Mouse (Mus musculus): Measurements from ENCODE around the gene Fchsd2.
A peak's percentile ranks its signal among the peaks of the same experiment; 100 is the strongest.

Fchsd2 gene

DNA sequence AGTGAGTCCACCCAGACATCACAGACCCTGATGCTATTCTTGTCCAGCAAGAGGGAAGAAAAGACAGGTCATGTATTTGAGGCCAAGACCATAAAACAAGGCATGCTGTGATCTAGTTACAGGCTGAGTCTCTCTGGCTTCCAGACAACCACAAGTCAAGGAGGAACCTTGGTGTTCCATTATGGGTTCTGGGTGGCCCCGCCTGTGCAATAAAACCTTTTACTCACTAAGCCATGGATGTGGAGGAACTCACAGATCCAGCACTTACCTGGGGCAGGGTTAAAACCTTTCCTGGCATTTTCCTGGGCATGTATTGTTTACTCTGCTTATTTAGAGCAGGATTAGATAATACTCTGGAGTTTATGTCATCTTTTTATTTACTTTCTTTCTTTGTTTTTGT lies 191.8 kb downstream of the Fchsd2 start:
- peak; percentile 8 for DNase-seq (ENCODE audit: extremely low spot score, low spot score)

DNA sequence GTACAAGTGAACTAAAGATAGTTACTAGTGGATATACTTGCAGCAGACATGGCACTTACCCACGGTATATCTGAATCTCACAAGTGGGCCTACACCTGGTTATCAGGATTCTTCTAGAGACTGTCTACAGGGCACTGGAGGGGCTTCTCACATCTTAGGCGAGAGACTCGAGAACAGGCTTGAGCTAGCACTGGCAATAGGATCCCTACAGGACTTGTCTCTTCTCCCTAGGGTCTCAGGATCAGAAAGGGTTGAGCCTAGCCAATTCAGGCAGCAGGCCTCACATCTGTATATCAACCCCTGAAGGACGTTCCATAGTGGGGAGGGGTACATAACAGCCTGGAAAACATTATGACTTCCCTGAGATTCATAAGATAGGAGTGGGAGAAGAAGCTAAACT lies 194.2 kb downstream of the Fchsd2 start:
- DNase-seq (ENCODE audit: extremely low spot score, low spot score), result peak; percentile 6

DNA sequence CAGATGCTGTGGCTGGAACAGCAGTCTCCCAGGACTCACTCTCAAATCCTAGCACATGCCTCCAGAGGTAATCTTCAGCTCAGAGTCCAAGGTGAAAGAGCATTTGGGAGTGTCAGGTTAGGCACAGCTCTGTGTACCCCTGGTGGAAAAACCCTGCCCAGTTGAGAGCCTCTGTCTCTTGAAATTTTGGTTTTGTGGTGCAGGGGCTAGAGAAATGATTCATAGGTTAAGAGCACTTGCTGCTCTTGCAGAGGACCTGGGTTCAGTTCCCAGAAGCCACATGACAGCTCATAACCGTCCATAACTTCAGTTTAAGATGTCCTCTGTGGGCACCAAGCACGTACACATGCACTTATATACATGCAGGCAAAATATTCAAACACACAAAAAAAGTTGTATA lies 195.2 kb downstream of the Fchsd2 start:
- no peak for DNase-seq (ENCODE audit: extremely low spot score, low spot score)

DNA sequence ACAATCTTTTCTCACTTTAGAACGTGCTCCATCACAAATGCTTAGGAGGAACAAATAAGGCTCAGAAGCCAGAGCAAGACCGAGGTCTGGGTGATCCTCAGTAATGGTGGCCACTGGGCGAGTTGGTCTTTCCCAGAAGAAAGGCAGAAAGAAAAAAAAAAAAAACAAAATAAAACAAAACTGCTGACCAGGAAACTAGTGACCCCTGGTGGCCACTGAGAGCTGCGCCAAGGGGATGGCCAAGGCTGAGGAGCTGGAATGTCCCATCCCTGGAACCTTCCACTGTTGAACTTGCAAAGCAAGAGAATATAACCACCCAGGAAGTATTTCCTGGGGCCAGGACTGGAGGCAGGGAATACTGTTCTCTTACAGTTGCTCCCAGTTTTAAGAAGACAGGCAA lies 195.8 kb downstream of the Fchsd2 start:
- DNase-seq (ENCODE audit: extremely low spot score, low spot score), result peak; percentile 56

DNA sequence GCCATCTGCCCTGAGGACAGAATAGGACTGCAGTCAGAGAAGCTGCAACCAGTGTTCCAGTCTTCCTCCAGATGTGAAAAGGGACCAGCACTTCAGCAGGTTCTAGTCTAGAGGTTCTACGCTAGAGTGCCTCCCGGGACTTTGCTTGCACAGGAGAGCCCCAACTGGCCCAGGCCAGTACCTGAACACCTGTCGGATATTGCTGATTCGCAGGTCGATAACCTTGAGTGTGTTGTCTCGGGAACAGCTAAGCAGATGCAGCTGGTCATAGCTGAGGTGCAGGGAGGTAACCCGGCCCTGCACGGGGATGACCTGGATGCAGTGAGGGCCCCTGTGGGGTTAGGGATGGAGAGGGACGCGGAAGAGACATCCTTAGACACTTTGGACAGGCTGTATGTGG lies 197.7 kb downstream of the Fchsd2 start:
- DNase-seq (ENCODE audit: extremely low spot score, low spot score), result no peak

DNA sequence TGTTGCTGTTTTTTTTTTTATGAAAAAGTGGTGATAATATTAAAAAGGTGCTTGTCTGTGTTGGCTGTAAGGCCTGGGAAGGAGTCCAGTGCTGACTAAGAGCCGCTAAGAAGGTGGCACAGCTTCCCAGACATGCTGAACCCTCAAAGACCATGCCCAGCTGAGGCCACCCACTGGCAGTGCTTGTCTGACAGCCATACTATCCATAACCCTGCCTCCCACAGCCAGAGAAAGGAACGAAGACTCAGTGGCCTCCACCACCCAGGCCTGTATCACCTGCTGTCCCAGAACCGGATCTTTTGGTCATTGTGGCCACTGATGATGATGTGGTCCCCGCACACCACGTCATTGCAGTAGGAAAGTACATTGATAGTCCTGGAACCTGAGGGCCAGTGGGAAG lies 198.5 kb downstream of the Fchsd2 start:
- DNase-seq (ENCODE audit: extremely low spot score, low spot score), result no peak

DNA sequence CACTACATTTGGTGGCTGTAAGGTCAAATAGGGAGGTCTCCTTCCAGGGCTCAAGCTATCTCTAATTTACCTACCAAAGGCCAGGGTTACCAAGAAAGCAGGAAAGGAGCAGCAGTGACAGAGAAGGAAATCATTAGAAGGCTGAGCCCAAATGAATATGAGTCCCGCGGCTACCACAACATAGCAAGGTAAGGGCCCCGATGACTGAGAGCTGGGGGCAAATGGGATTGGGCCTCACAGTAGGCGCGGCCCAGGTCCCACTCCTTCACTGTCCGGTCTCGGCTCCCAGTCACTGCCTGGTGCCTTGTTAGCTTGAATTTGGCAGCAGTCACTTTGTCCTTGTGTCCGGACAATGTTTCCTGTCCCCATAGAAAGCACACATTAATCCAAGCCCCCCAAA lies 199.0 kb downstream of the Fchsd2 start:
- no peak for DNase-seq (ENCODE audit: extremely low spot score, low spot score)

DNA sequence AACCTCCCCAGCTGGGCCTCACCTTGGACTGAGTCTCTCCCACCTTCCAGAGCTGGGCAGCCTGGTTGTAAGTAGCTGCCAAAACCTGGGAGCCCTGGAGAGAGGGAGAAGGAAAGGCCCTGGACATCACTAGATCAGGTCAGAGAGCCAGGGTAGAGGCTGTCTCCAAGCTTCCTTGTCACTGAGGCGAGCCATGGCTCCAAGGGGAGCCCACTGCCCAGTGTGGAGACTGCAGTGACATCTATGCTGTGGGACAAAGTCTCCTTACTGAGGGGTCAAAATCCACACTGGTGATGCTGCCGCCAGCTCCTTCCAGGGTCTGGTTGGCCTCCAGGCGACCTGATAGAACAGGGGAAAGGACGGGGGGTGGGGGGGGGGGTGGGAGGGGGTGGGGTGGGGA lies 199.4 kb downstream of the Fchsd2 start:
- DNase-seq (ENCODE audit: extremely low spot score, low spot score), result no peak

DNA sequence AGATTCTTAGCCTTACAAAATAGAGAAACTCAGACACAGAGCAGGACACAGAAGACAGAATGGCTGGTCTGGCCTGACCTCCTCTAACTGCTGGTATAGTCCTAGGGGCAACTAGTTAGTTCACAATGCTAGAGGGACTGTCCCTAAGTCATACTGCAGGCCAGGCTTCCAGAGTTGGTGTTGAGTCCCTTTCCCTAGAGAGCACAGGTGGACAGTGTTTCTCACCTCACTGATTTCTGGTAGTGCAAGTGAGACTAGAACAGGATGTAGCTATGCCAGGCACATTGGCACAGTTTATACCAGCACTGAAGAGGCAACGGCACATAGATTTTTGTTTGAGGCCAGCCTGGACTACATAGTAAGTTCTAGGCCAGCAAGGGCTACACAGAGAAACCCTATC lies 200.0 kb downstream of the Fchsd2 start:
- no peak for DNase-seq (ENCODE audit: extremely low spot score, low spot score)

DNA sequence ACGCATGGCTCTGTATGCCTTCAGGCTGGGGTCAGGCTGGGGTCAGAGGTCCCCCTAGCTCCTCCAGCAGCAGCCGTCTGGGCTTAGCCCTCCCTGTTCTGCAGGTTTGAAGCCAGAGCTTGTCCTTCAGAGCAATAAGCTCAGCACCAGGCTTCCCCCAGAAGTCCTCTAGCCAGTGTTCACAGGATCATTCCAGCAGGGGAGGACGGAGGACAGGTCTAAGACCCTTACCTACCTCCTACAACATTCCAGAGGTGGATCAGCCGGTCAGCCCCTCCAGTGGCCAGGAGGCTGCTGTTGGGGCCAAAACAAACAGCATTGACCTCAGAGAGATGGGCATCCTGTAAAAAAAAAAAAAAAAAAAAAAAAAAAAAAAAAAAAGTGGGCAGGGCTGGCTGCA lies 200.5 kb downstream of the Fchsd2 start:
- DNase-seq (ENCODE audit: extremely low spot score, low spot score), result no peak

DNA sequence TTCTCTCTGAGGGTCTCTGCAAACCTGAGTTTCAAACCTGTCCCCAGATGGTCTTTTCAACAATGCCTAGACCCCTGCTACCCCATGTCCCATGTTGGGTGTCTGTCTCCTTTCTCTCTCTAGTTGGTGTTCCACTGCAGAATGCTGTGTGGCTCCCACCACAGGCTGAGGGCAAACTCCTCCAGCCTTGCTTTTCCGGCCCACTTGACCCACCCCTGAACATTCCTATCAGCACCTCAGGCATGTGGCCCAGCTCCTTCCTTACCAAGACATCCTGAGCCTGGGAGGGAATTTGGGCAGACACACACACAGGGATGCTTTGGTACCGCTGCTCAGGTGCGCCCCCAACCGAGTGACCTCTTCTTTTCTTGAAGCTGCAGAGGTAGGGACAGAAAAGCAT lies 200.9 kb downstream of the Fchsd2 start:
- DNase-seq (ENCODE audit: extremely low spot score, low spot score), result no peak

DNA sequence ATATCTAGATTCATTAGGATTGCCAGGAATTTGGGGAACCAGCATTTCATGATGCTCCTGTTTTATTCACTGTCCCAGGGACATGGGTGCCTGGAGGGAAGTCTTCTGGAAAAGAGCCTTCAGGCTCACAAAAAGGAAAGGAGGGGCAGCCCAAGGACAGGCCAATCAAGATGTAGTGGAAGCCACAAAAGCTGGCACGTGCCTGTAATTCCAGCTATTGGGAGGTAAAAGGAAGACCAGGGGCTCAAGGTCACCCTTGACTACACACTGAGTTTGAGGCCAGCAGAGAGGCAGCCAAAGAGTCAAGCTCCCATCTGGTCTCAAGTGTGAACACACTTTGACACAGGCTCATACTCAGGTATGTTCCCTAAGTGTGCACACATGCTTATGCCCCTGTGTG lies 202.8 kb downstream of the Fchsd2 start:
- DNase-seq (ENCODE audit: extremely low spot score, low spot score), result no peak

DNA sequence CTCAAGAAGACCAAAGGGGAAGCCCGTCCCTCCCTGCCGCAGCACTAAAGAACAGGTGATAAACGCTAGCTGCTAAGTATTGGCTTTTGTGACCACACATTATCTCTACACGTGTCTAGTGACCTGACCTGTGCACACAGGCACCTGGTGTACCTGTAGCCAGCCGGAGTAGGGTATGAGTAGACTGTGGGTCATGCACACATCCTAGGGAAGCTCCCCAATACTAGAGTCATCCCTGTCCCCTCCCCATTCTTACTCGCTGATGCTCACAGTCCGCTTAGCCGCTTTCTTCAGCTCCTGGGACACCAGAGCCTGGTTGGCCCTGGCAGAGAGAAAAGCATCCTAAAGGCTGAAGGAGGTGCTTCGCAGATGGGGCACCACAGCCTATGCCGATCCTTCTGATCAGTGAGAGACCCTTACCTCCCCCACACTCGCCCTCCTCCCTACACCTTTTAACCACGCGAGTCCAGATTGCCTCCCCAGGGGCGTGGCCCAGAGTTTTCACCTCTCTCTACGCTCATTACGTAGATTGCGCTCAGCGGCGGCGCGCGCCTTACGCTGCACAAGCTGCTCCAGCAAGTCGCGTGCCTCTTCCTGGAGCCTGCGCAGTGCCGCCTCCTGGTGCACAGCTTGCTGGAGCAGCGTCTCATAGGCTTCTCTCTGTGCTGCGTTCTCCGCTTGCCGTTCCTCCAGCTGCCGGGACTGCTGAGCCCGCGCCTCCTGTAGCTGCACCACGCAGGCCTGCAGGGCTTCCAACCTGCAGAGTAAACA lies 203.8 kb downstream of the Fchsd2 start:
- peak; percentile 78 for DNase-seq (ENCODE audit: extremely low spot score, low spot score)

DNA sequence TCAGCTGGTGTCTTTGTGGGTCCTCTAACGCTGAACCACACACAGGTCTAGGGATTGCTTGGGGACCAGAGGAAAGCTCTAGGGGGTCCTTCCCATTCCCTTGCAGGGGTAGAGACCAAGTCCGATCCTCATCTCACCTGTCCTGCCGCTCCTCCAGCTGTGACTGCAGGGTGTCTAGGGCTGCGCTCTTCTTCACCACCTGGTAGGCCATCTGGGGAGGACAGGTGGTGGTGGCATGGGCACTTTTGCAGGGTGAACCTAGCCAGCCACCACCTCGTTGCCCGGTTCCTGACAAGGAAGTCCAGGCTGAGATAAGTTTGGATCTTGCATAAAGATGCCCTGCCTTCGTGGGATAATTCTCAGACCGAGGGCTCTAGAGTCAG lies 204.4 kb downstream of the Fchsd2 start:
- no peak for DNase-seq (ENCODE audit: extremely low spot score, low spot score)

DNA sequence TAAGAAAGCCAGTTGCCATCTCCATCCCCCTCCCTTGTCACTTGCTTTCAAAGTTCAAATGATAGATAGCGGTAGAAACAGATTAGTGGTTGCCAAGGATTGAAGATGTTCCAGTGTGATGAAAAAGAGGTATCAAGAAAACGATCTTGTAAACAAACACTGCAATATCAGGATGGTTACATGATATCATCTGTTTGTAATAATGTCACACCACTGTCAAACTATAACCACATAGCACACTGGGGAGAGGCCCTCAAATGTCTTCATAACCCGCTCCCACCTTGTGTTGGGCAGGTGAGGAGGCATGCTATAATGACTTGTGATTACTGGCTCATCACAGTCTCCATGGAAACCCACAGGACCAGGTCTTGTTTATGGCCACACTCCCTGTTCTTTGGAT lies 205.7 kb downstream of the Fchsd2 start:
- DNase-seq (ENCODE audit: extremely low spot score, low spot score), result no peak

DNA sequence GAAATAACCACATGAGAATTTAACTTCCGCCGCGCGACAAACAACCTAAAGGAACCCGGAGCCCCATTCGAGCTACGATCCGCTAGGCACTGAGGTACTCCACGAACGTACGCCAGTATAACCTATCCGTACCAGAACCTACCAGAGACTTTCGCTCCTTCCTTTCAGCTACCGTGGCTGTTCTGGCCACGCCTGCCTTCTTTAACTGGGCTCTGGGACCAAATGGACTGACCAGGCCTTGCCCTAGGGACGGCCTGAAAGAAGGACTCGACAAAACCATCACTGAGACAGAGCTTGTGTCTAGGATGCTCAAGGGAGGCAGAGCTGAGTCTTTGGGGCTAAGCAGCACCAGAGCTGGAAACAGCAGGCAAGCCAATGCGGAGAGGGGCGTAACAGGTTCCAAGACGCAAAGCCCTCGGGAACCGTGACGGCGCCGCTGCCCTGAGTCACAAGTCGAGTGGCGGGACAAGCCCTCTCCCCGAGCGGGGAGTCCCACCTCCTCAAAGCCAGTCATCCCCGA lies 208.8 kb downstream of the Fchsd2 start:
- DNase-seq (ENCODE audit: extremely low spot score, low spot score), result no peak

DNA sequence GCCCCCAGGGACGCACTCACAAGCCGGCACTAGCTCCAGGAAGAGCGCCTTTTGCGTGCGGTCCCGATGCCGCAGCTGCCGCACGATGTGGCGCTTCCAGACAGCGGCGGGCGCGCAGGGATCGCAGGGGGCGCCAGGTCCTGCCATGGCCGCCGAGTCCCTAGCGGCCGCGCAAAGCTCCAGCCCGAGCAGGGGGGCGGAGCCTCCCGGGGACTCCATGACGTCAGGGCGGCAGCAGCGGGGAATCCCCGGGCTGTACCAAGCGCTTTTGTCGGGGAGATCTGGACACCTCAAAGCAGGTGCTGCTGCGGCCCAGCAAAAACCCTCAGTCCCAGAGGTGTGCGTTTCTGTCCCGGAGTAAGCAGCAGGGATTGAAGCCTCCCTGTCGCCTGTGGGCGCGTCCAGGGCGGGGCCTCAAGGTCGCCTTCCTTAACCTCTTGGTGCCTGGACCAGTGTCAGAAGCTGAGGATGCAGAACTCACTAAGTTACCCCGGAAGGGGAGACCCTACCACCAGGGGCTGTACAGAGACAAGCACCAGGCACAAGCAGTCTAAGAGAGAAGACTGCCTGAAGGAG lies 209.3 kb downstream of the Fchsd2 start, which contains the start of gene Atg16l2:
Gene Atg16l2 (minus strand): TSS at position 371 of the 576 bp plus-strand sequence.
- peak; percentile 94 for DNase-seq (ENCODE audit: extremely low spot score, low spot score)

DNA sequence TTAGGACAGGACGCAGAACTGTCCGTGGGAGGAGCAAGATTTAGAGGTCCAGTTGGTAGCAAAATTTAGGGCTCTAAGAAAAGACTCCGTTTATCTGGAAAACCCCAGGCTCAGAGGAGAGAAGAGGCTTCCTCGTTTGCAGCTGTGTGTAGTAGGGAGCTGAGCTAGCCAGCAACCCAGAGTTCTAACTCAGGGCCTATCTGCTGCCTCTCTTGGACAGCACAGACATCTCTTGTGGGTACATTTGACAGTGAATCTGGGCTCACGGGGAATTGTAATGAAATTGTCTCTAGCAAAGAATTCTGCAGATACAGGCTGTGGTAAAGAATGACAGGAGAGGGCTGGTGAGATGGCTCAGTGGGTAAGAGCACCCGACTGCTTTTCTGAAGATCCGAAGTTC lies 210.0 kb downstream of the Fchsd2 start:
- DNase-seq (ENCODE audit: extremely low spot score, low spot score), result no peak

DNA sequence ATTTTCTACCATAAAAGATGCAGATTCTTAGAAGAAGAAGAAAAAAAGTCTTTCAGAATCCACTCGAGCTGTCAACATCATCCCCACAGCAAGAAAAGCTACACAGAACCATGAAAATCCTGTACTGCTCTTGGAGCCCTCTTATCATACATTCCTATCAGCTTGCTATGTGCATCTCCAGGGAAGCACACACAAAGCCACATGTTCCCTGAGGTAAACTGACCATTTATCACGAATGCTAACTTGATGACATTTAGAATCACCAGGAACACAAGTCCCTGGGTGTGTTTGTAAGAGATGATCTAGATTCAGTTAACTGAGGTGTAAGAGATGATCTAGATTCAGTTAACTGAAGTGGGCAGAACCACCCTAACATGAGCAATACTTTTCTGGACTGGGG lies 214.2 kb downstream of the Fchsd2 start:
- DNase-seq (ENCODE audit: extremely low spot score, low spot score), result no peak

DNA sequence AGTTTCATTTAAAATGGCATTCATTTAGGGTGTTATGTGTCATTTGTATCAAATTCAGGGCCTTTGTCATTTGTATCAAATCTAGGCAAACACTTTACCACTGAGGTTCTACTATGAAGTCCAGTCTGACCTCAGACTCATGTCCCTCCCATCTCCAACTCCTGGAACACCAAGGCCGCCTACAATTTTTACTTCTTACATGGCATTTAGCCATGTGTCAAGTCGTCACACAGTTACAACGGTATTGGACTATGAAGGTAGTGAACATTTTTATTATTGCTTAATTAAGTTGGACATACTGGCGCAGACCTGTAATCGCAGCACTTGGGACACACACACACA lies 217.3 kb downstream of the Fchsd2 start:
- no peak for DNase-seq (ENCODE audit: extremely low spot score, low spot score)

DNA sequence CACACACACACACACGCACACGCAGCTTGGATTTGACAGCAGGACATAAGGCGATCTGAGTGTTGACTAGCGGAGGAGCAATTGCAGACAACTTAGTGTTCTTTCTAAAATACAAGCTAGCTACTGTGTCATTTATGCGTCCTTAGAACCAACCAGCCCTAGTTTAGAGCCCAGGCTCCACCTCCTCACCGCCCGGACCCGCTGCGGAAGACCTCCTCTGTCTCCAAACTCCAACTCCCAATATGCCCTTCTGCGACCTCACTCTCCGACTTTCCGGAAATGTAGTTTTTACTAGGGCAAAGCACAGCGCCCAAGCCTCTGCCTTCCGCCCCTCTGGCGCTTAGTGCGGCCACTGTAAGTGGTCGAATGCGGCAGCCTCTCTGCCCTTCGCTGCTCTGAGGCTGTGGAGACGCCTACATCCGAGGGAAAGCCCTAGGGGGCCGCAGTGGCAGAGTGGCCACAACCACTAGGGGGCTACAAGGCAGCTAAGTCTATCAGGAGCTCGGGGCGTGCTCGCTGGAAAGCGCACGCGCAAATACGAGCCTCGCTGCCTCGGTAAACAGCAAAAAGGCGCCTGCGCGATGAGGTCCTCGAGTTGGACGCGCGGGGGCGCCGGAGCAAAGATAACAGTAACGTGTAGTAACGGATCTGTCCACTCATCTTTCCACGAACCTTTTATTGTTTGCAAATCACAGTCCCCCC lies 217.8 kb downstream of the Fchsd2 start:
- peak; percentile 95 for DNase-seq (ENCODE audit: extremely low spot score, low spot score)

DNA sequence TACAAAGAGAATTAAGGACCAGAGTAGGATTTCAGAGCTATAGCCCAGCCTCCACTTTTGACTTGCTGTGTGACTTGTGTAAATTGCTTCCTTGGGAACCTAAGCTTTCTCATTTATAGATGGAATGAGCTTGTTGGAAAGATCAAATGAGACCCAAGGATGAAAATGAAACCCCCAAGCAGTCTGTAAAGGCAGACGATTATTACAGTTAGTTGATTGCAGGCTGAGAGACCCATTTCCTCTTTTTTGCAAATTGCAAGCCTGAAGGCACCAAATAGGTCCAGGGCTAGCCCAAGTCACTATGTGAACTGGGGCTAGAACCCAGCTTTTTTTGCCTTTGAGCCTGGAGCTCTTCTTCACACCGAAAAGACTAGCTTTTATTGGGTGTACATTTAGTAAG lies 218.4 kb downstream of the Fchsd2 start:
- no peak for DNase-seq (ENCODE audit: extremely low spot score, low spot score)

DNA sequence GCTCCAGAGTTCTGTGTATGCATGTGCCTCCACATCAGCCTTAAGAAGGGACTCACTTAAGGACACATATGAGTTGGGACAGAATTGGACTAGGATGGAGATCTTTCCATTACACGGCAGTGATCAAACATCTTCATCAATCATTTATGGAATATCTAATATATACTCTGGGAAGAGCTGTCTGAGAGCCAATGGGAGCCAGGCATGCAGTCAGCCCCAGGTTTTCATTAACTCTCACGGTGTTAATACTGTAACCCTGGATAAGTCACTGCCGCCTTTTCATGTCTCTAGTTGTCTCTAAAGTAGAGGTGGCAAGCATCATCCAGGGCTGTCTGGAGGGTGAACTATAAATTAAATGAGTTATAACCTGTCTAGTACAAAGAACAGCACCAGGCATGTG lies 220.4 kb downstream of the Fchsd2 start:
- DNase-seq (ENCODE audit: extremely low spot score, low spot score), result no peak

All from neural tube, embryonic 10.5 days (tissue).